Mouse (Mus musculus): ENCODE results near the gene Dpp10. TPM values are rescaled to one million over a fixed set of nuclear protein-coding genes. Genes with fewer than 3 reads are reported as not detected.

Dpp10 gene
- total RNA-seq, 2 experiments from 2014 or later = not detected

- no peak for ATAC-seq (replicated peaks; ENCODE audit: poor library complexity, severe bottlenecking)
Measured at GRCm38 (mm10) chr1:123337877-123338276, 707.5 kb downstream of the Dpp10 start.

- ATAC-seq (replicated peaks; ENCODE audit: poor library complexity, severe bottlenecking) = no peak
Measured at GRCm38 (mm10) chr1:123316886-123317285, 728.5 kb downstream of the Dpp10 start.

Measured in granulocyte monocyte progenitor cell, adult 5-6 weeks (primary cell).